Mouse (Mus musculus) limb, embryonic 12.5 days (tissue): ENCODE data around the gene Ank3. TPM values are rescaled to one million over a fixed set of nuclear protein-coding genes. Genes with fewer than 3 reads are reported as not detected.

Experiments
- ATAC-seq: fragments of 200-750 bp; cut with Nextera tagmentation; 2 replicates; pipeline ENCODE4 v1.8.0; 2017; ENCODE audit warnings: low read depth, moderate TSS enrichment; ENCODE audit not compliant: insufficient number of reproducible peaks, insufficient read depth, low FRiP score, low TSS enrichment
- H3K27ac ChIP-seq: fragments of 300-500 bp; sonication (generic); 2 replicates; pipeline ENCODE4 v1.5.1; 2016; ENCODE audit warnings: mild to moderate bottlenecking, moderate library complexity
- H3K27me3 ChIP-seq: fragments of 300-500 bp; sonication (generic); 2 replicates; pipeline ENCODE4 v1.6.1; 2016; ENCODE audit warnings: mild to moderate bottlenecking, moderate library complexity
- H3K36me3 ChIP-seq: fragments of 300-500 bp; sonication (generic); 2 replicates; pipeline ENCODE4 v1.6.1; 2016; ENCODE audit warnings: mild to moderate bottlenecking, moderate library complexity
- H3K4me1 ChIP-seq: fragments of 300-500 bp; sonication (generic); replicated peaks from 2 replicates; pipeline ENCODE4 v1.6.1; 2016
- H3K4me2 ChIP-seq: fragments of 300-500 bp; sonication (generic); 2 replicates; pipeline ENCODE4 v1.6.1; 2016; ENCODE audit warnings: mild to moderate bottlenecking, moderate library complexity
- H3K4me3 ChIP-seq: fragments of 300-500 bp; sonication (generic); replicated peaks from 2 replicates; pipeline ENCODE4 v1.5.1; 2016; ENCODE audit warnings: mild to moderate bottlenecking
- H3K9ac ChIP-seq: fragments of 300-500 bp; sonication (generic); replicated peaks from 2 replicates; pipeline ENCODE4 v1.6.1; 2016; ENCODE audit warnings: mild to moderate bottlenecking, moderate library complexity
- H3K9me3 ChIP-seq: fragments of 300-500 bp; sonication (generic); 2 replicates; pipeline ENCODE4 v1.6.1; 2016; ENCODE audit warnings: mild to moderate bottlenecking, moderate library complexity
- WGBS: fragments of 180-500 bp; shearing (Covaris S2); methylation state at CpG from one replicate; pipeline ENCODE4 v1.1.7; 2016; 5-methylcytosine and 5-hydroxymethylcytosine counted together
- polyA plus RNA-seq: library from polyadenylated mRNA; unstranded; fragments of >200 nt; fragmentation: Nextera tagmentation; extraction: Ambion mirVana; gene quantifications from 2 replicates; pipeline ENCODE4 v1.2.1, GENCODE M21; 2016

Gene Ank3
- polyA plus RNA-seq, 1 experiment from 2014 or later: 32.5 TPM

DNA sequence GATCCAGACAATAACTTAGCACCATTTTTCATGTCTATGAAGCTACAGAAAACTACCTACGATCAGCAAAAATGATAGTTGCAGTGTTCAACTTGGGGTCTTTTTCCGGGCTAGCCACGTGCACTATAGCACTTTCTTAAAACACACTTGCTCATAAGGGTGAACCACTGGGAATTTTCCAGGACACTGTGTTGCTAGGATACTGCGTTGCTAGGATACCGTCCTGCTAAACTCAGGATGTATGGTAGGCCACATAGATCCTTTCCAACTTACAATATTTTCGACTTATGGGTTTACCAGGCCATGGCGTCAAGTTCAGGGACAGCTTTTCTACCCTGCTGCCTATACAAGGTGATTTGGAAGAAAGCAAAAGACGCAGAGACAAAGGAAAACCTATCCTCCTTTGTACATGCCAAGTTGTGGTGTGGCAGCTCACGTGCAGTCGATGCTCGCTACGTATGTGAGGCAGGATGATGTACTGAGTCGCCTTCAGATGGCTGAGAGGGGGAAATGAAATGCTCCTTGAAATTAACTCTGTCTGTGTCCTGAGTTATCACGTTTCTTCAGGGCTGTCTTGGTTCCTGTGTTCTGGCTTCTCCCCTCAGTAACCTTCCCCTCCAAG lies 404.7 kb downstream of the Ank3 start:
- Histone ChIP-seq H3K9me3 (no peaks in the 10 kb centered on the region), H3K4me2 (no peak overlapping the region), H3K27ac (no peak overlapping the region), H3K27me3 (no peaks in the 10 kb centered on the region), H3K36me3 (no peaks in the 10 kb centered on the region), H3K4me3 (no peak overlapping the region), H3K4me1 (no peaks in the 10 kb centered on the region), H3K9ac (no peak overlapping the region)
- no peak for ATAC-seq
- 84% methylated on average over 14 of the region's 14 CpGs for WGBS

DNA sequence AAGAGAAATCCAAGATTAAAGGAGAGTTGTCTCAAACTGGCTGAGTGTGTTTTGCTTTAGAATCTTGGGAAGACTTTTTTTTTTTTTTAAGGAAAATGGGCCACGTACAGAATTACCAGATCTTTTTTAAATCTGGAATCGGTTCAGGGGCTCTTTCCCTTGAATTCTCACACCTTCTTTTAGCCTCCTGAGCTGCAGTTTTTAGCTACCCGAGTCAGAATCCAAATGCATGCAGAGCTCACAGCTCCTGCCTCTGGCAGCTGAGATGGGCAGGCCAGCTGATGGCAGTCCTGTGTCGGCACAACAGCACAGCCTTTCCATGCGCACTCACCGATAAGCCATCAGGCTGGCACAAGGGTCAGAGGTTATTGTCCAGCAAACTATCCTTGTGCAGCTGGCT lies 406.0 kb downstream of the Ank3 start:
- Histone ChIP-seq H3K27ac (no peak overlapping the region), H3K9me3 (no peaks in the 10 kb centered on the region), H3K9ac (no peak overlapping the region), H3K36me3 (no peaks in the 10 kb centered on the region), H3K4me1 (no peaks in the 10 kb centered on the region), H3K27me3 (no peaks in the 10 kb centered on the region), H3K4me3 (no peak overlapping the region), H3K4me2 (no peak overlapping the region)
- WGBS: 74% methylated on average over 6 of the region's 6 CpGs
- no peak for ATAC-seq

DNA sequence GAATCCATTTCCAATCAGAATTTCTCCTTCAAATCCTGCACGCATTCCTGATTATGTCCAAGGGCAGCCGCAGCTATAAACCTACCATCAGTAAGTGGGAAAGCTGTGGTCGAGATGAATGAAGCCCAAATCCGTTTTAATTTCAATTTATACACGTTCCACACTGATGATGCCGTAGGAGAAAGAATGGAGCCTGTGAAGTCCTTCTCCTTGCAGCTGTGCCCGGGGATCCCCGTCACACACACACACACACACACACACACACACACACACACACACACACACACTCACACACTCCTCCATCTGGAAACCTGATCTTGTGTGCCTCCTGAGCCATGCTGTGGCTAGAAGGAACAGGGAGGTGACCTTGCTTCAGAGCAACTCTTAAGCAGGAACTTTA lies 412.2 kb downstream of the Ank3 start:
- WGBS: 84% methylated on average over 8 of the region's 8 CpGs
- no peak overlapping the region for H3K4me2 ChIP-seq
- no peaks in the 10 kb centered on the region for H3K4me1 ChIP-seq
- no peaks in the 10 kb centered on the region for H3K36me3 ChIP-seq
- H3K27me3 ChIP-seq: no peaks in the 10 kb centered on the region
- H3K9me3 ChIP-seq: no peaks in the 10 kb centered on the region
- no peak overlapping the region for H3K9ac ChIP-seq
- no peak overlapping the region for H3K4me3 ChIP-seq
- H3K27ac ChIP-seq: no peak overlapping the region
- no peak for ATAC-seq

DNA sequence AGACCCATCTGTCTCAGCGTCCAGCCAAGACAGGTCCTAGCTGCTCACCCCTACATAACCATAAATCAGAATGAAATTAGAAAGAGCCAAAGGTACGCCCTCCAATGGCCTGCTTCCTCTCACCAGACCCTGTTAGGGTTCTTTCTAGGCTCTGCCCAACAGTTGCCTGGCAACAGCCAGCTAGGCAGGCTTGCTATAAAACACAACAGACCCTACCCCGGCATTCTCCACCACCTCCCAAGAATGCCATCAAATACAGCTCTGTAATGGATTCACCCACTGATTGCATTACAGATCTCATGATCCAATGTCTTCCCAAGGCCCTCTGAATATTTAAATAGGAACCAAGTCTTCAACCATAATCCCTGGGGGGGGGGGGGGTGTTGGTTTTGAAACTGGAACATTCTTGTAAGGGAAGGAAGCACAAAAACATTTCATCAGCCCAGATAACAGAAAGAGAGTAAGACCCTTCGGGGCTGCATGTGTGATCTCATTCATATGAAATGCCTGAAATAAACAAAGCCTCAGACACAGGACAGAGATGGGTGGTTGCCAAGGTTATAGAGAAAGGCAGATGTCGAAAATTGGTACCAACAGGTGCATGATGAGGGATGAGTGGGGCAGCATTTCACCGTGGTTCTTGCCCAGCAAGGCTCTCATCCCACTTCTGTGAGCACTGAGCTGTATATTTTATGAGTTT lies 415.4 kb downstream of the Ank3 start:
- 64% methylated on average over 6 of the region's 6 CpGs for WGBS
- Histone ChIP-seq H3K4me1 (no peaks in the 10 kb centered on the region), H3K9ac (no peak overlapping the region), H3K36me3 (no peaks in the 10 kb centered on the region), H3K27me3 (no peaks in the 10 kb centered on the region), H3K4me2 (no peak overlapping the region), H3K27ac (no peak overlapping the region), H3K9me3 (no peaks in the 10 kb centered on the region), H3K4me3 (no peak overlapping the region)
- ATAC-seq: no peak

DNA sequence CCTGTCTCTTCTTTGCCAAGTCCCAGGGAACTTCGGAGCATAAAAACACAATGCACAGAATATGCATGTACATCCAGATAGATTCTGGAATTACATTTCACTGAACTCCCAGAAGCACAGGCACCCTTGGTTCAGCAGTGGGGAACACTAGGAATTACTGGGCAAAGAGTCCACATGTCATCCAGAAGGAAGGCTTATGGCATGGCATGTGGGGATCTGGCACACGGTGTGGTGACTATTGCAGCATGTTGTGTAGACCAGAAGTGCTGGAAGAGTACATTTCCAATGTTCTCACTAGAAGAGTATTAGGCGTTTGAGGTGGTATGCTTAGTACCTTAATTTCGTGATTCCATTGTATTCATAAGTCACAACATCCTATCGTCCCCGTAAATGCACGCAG lies 422.7 kb downstream of the Ank3 start:
- 96% methylated on average over 7 of the region's 7 CpGs for WGBS
- H3K27ac ChIP-seq: no peak overlapping the region
- H3K4me2 ChIP-seq: no peak overlapping the region

DNA sequence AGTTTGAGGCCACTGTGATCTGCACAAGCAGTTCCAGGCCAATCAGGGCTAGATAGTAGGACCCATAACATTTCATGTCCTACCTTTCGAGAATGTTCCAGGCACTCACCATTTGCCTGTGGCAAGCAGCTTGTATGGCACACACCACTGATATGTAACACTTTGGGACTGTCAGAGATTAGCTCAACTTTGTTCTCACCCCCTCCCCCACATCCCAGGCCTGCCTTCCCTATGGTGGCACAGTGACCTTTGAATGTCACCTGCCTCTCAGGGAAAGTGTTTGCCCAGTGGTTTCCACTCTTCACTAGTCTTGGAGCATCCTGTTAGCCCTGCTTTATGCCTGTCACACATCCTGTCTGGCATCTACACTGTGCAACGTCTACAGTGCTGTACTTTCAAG lies 430.2 kb downstream of the Ank3 start:
- H3K9me3 ChIP-seq: no peaks in the 10 kb centered on the region
- H3K27me3 ChIP-seq: no peaks in the 10 kb centered on the region
- 68% methylated on average over 2 of the region's 2 CpGs for WGBS
- H3K36me3 ChIP-seq: no peaks in the 10 kb centered on the region
- H3K4me3 ChIP-seq: no peak overlapping the region
- no peak for ATAC-seq
- H3K9ac ChIP-seq: no peak overlapping the region; the same call in 1 of the 2 replicates
- no peaks in the 10 kb centered on the region for H3K4me1 ChIP-seq
- no peak overlapping the region for H3K4me2 ChIP-seq
- H3K27ac ChIP-seq: no peak overlapping the region

More for the DNA sequence above, 422.7 kb downstream of the Ank3 start:
- Histone ChIP-seq H3K4me1 (no peaks in the 10 kb centered on the region), H3K4me3 (no peak overlapping the region), H3K27me3 (no peaks in the 10 kb centered on the region), H3K9me3 (no peaks in the 10 kb centered on the region), H3K9ac (no peak overlapping the region), H3K36me3 (no peaks in the 10 kb centered on the region; the same call in 1 of the 2 replicates)
- ATAC-seq: no peak

DNA sequence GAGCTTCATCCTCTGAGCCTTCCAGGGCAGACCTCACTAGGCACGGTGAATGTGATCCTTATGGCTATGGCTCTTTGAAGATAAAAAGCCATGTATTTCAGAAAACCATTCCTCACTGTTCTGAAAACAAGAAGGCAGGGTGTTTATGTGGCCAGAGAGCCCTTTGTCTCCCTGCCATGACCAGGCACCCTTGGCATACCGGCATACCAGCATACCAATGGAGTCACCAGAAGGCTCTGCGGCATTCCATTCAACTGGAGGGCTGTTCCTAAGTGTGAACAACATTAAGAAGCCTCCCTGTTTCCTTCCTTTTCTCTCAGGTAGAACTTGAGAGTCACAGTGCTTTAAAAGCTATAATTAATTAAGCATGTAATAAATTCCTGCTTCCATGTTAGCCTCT lies 430.7 kb downstream of the Ank3 start:
- Histone ChIP-seq H3K27ac (no peak overlapping the region), H3K4me3 (no peak overlapping the region), H3K27me3 (no peaks in the 10 kb centered on the region), H3K36me3 (no peaks in the 10 kb centered on the region), H3K9me3 (no peaks in the 10 kb centered on the region), H3K9ac (no peak overlapping the region; the same call in 1 of the 2 replicates), H3K4me1 (no peaks in the 10 kb centered on the region), H3K4me2 (no peak overlapping the region)
- WGBS: 86% methylated on average over 3 of the region's 3 CpGs
- no peak for ATAC-seq

DNA sequence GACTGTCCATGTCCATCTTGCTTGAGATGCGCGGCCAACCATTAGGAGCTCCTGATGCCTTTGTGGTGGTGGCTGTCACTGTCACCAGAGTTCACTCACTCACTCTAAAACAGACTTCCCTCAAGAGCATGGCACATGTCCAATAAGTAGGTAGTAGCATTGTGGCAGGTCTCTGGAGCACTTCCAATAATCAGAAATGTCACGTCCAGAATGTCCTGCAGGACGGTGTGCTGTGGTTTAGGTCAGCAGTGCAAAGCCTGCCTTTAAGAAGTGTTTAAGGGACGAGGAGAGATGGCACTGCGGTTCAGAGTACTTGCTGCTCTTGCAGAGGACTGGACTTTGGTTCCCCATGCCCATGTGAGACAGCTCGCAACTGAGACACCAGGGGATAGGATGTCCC lies 433.0 kb downstream of the Ank3 start:
- 92% methylated on average over 7 of the region's 7 CpGs for WGBS
- Histone ChIP-seq H3K4me3 (no peak overlapping the region), H3K4me2 (no peak overlapping the region), H3K9me3 (no peaks in the 10 kb centered on the region), H3K27ac (no peak overlapping the region), H3K36me3 (no peaks in the 10 kb centered on the region), H3K27me3 (no peaks in the 10 kb centered on the region), H3K4me1 (no peaks in the 10 kb centered on the region; the same call in 1 of the 2 replicates), H3K9ac (no peak overlapping the region)
- ATAC-seq: no peak

DNA sequence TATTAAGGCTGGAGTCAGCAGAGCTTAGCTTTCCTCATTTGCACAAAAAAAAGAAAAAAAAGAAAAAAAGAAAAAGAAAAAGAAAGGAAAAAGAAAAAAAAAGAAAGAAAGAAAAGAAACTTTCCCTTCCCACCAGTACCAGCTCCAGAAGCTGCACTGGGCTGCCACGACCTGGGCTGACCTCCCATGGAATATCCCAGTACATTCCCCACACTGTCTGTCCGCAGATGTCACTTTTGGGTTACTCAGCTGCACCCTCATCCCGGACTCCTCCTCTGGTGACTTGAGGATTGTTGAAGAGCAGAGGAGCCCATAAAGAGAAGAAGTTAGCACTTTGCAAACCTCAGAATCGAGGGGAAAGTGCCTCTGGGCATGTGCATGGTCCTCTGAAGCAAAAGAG lies 433.7 kb downstream of the Ank3 start:
- Histone ChIP-seq H3K27ac (no peak overlapping the region), H3K4me1 (no peaks in the 10 kb centered on the region; the same call in 1 of the 2 replicates), H3K9ac (no peak overlapping the region), H3K4me2 (no peak overlapping the region), H3K4me3 (no peak overlapping the region), H3K36me3 (no peaks in the 10 kb centered on the region), H3K27me3 (no peaks in the 10 kb centered on the region), H3K9me3 (no peaks in the 10 kb centered on the region)
- no peak for ATAC-seq
- 78% methylated on average over 4 of the region's 4 CpGs for WGBS

DNA sequence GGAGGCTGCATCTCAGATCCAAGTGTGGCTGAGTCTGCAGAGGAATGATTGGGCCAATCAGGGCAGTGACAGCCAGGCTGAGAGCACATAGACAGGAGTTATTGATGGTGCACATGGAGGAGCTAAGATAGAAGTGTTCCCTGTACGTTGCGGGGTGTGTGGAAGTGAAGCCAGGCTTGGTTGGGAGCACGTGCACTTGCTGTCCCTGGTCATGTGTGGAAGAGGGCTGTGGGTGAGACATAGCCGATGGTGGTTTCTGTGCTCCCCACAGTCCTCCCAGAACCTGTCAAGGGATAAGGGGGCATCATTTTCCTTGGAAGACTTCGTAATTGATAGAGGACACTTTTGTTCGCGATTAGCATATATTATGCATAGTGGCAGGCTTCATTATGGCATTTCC lies 434.2 kb downstream of the Ank3 start:
- Histone ChIP-seq H3K9me3 (no peaks in the 10 kb centered on the region), H3K27ac (no peak overlapping the region), H3K4me2 (no peak overlapping the region), H3K4me1 (no peaks in the 10 kb centered on the region; the same call in 1 of the 2 replicates), H3K9ac (no peak overlapping the region), H3K4me3 (no peak overlapping the region), H3K27me3 (no peaks in the 10 kb centered on the region), H3K36me3 (no peaks in the 10 kb centered on the region)
- no peak for ATAC-seq
- WGBS: 92% methylated on average over 7 of the region's 7 CpGs

DNA sequence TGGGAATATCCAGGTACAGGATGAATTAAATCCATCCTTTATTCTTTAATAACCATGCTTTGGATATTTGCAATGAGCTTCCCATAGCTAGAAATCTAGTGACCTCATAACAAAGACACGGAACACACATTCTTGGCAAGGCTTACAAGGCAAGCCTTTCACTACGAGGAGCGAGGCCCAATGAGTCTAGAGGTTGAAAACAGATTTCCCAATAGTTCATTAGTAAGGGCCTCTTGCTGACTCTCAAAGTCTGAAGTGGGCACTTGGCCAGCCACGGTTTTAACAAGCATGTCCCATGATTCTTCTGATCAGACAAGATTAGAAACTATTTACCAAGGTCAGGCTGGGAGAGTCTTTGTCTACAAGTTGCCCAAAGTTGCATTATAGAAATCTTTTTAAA lies 436.1 kb downstream of the Ank3 start:
- WGBS: 71% methylated on average over 4 of the region's 4 CpGs
- H3K4me3 ChIP-seq: no peak overlapping the region
- no peaks in the 10 kb centered on the region for H3K36me3 ChIP-seq
- no peak overlapping the region for H3K4me2 ChIP-seq
- H3K27ac ChIP-seq: no peak overlapping the region
- no peak overlapping the region for H3K9ac ChIP-seq
- no peaks in the 10 kb centered on the region for H3K9me3 ChIP-seq
- ATAC-seq: no peak
- H3K27me3 ChIP-seq: no peaks in the 10 kb centered on the region
- H3K4me1 ChIP-seq: no peaks in the 10 kb centered on the region; the same call in 1 of the 2 replicates

DNA sequence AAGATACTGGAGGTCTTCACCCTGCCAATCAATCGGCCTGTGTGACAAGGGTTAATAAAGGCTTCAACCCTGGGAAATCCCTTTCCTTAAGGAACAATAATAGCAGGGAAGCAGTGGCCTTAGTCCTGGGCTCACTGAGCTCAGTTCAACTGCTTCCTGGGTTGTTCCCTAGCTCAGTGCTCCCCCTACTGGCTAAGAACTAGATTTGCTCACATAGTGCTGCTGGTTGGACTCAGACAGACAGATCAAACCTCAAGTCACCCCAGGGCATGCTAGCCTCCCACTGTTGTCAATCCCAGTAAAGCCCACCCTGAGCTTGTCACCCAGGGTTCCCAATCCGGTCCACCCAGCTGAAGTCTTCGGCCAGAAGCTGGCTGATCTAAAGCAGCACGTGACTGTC lies 447.2 kb downstream of the Ank3 start:
- Histone ChIP-seq H3K36me3 (no peaks in the 10 kb centered on the region), H3K27ac (no peak overlapping the region), H3K4me3 (no peak overlapping the region), H3K9me3 (no peaks in the 10 kb centered on the region), H3K4me2 (no peak overlapping the region), H3K9ac (no peak overlapping the region), H3K27me3 (no peaks in the 10 kb centered on the region), H3K4me1 (no peaks in the 10 kb centered on the region)
- 41% methylated on average over 4 of the region's 4 CpGs for WGBS
- no peak for ATAC-seq
